Comparison of ENCODE assay signal across 9 mouse cellular contexts in the genomic region with DNA sequence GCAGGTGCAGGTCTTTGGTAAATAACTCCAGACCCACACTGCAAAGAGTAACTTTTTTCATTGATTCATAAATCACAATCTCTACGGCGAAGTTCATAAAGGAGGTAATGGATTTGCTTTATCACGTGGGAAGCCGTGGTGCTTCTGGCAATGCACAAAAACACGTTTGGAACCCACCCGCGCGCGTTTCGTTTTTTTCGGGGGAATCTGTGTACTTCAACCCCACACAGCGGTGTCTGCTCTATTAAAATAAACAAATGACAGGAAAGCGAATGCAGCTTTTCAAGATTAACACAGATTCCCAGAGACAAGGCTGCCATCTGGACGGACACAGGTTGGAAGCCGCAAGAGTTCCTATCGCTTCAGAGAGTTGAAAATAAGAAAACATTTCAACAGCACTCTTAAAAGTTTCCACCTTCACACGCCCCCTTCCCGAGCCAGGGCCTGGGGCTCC. TPM values are rescaled to one million over a fixed set of nuclear protein-coding genes. Genes with fewer than 3 reads are reported as not detected.
DNase-seq lines count a peak whose midpoint lies in the region; ATAC-seq and TF ChIP-seq lines count a peak whose summit lies in the region.
"Had no signal": no experiment of that assay in that cellular context is flagged by ENCODE, and none has a peak within 500 bp of the region (broad histone marks: within the 10 kb centered on the region; RNA-seq: fewer than 3 reads in every experiment).

No protein-coding gene starts in this region.

- peak overlapping the region; percentile 73 for H3K27ac ChIP-seq in liver, adult 2 months (replicated peaks; ENCODE audit: insufficient read depth, low read depth, low read length)
- H3K27ac ChIP-seq in embryonic facial prominence, embryonic 10.5 days (replicated peaks), result peak overlapping the region; percentile 93
- H3K27ac ChIP-seq in intestine, embryonic 15.5 days, result peak overlapping the region; percentile 93
- H3K27ac ChIP-seq in neural tube, embryonic 12.5 days, result 0 out of 2 replicates have a peak overlapping the region, but pooled peaks have one; percentile 87

- peak overlapping the region; percentile 90 for H3K4me3 ChIP-seq in liver, adult 2 months (ENCODE audit: insufficient read depth, low read depth, low read length)
- H3K4me3 ChIP-seq in embryonic facial prominence, embryonic 10.5 days, result peak overlapping the region; percentile 97
- peak overlapping the region; percentile 98 for H3K4me3 ChIP-seq in intestine, embryonic 15.5 days (replicated peaks)
- H3K4me3 ChIP-seq in neural tube, embryonic 12.5 days, result peak overlapping the region; percentile 97

- H3K4me2 ChIP-seq in intestine, embryonic 15.5 days (replicated peaks), result peak overlapping the region; percentile 71
- H3K4me2 ChIP-seq in neural tube, embryonic 12.5 days (replicated peaks), result peak overlapping the region; percentile 84

- H3K4me1 ChIP-seq in liver, adult 2 months (ENCODE audit: control insufficient read depth, insufficient read depth, low read length), result peaks cover 16% of the 10 kb centered on the region
- peaks cover 40% of the 10 kb centered on the region for H3K4me1 ChIP-seq in embryonic facial prominence, embryonic 10.5 days
- peaks cover 34% of the 10 kb centered on the region for H3K4me1 ChIP-seq in intestine, embryonic 15.5 days (replicated peaks)
- peaks cover 23% of the 10 kb centered on the region for H3K4me1 ChIP-seq in neural tube, embryonic 12.5 days

- whole genome bisulfite sequencing in liver, adult 2 months, result under 1% methylated on average over 18 of the region's 18 CpGs
- WGBS in embryonic facial prominence, embryonic 10.5 days, result 13% methylated on average over 18 of the region's 18 CpGs
- under 1% methylated on average over 18 of the region's 18 CpGs for WGBS in intestine, embryonic 15.5 days
- WGBS in neural tube, embryonic 12.5 days, result 7% methylated on average over 18 of the region's 18 CpGs

- H3K27me3 ChIP-seq in liver, adult 2 months (ENCODE audit: control insufficient read depth, insufficient read depth, low read length), result no peaks in the 10 kb centered on the region
- H3K27me3 ChIP-seq in embryonic facial prominence, embryonic 10.5 days (replicated peaks; ENCODE audit: low read depth, poor library complexity, severe bottlenecking), result no peaks in the 10 kb centered on the region
- H3K27me3 ChIP-seq in intestine, embryonic 15.5 days (replicated peaks), result no peaks in the 10 kb centered on the region
- no peaks in the 10 kb centered on the region for H3K27me3 ChIP-seq in neural tube, embryonic 12.5 days (replicated peaks)

- no peak for TF ChIP-seq POLR2A in liver, adult 2 months (IDR thresholded peaks at IDR 0.05; ENCODE audit: extremely low read depth, insufficient read depth, low read length)

- no peaks in the 10 kb centered on the region for H3K9me3 ChIP-seq in embryonic facial prominence, embryonic 10.5 days
- H3K9me3 ChIP-seq in intestine, embryonic 15.5 days, result no peaks in the 10 kb centered on the region
- no peaks in the 10 kb centered on the region for H3K9me3 ChIP-seq in neural tube, embryonic 12.5 days

- H3K36me3 ChIP-seq in liver, adult 2 months (ENCODE audit: control insufficient read depth, insufficient read depth, low read length), result no peaks in the 10 kb centered on the region
- H3K36me3 ChIP-seq in embryonic facial prominence, embryonic 10.5 days (replicated peaks), result no peaks in the 10 kb centered on the region
- H3K36me3 ChIP-seq in intestine, embryonic 15.5 days, result no peaks in the 10 kb centered on the region
- H3K36me3 ChIP-seq in neural tube, embryonic 12.5 days, result no peaks in the 10 kb centered on the region

- TF ChIP-seq CTCF in liver, adult 2 months (IDR thresholded peaks at IDR 0.05; ENCODE audit: low read depth, low read length), result no peak

- intact Hi-C loops in gastrocnemius, postnatal 14 days (cut with DNase I; ENCODE audit: low total_unique reads), result no loop called here

- peaks cover 26% of the 10 kb centered on the region for H3K79me2 ChIP-seq in liver, adult 2 months (ENCODE audit: control insufficient read depth, insufficient read depth, low read length)

- peak; percentile 40 for DNase-seq in liver, adult 2 months (ENCODE audit: extremely low read depth, low read depth, low spot score)
- no peak for DNase-seq in liver
- DNase-seq in embryonic facial prominence, embryonic 10.5 days (ENCODE audit: low spot score), result no peak
- no peak for DNase-seq in ovary, adult 18-20 months (ENCODE audit: low spot score)
- no peak for DNase-seq in gastrocnemius, postnatal 14 days
- DNase-seq in spleen, postnatal 36 days (ENCODE audit: low spot score in 2 of 2), result no peak

- ATAC-seq in intestine, embryonic 15.5 days, result no peak
- no peak for ATAC-seq in neural tube, embryonic 12.5 days (ENCODE audit: low FRiP score, low read depth)

- peak overlapping the region; percentile 96 for H3K9ac ChIP-seq in liver, adult 2 months (ENCODE audit: low read depth, low read length)
- peak overlapping the region; percentile 98 for H3K9ac ChIP-seq in intestine, embryonic 15.5 days
- peak overlapping the region; percentile 95 for H3K9ac ChIP-seq in neural tube, embryonic 12.5 days

RNA-seq across cellular contexts. Expression of a gene that starts 1.1 kb away (rescaled TPM):
- 16.3 and 16.5 TPM in 2 replicates for total RNA-seq in liver, adult 2 months (2014; rRNA removed)
- polyA plus RNA-seq in liver, adult 2 months (2012; rRNA removed), result 6.7 and 6.9 TPM in 2 replicates
- 14.7 and 15.4 TPM in 2 replicates for polyA plus RNA-seq in embryonic facial prominence, embryonic 10.5 days (2016; fragmentation: Nextera tagmentation; extraction: Ambion mirVana)
- polyA plus RNA-seq in intestine, embryonic 15.5 days (2015; fragmentation: Nextera tagmentation; extraction: Ambion mirVana), result 27.9 and 28.7 TPM in 2 replicates
- polyA plus RNA-seq in neural tube, embryonic 12.5 days (2016; fragmentation: Nextera tagmentation; extraction: Ambion mirVana), result 21.4 and 24.2 TPM in 2 replicates
- total RNA-seq in gastrocnemius, postnatal 14 days (2021), result 10 to 100 TPM; 13.8 to 15.7 TPM

RNA-seq across cellular contexts. Expression of a gene that starts 39.0 kb away (rescaled TPM):
- 147 and 154 TPM in 2 replicates for total RNA-seq in liver, adult 2 months (2014; rRNA removed)
- polyA plus RNA-seq in liver, adult 2 months (2012; rRNA removed), result 24.5 and 28.3 TPM in 2 replicates
- 546 and 551 TPM in 2 replicates for polyA plus RNA-seq in embryonic facial prominence, embryonic 10.5 days (2016; fragmentation: Nextera tagmentation; extraction: Ambion mirVana)
- polyA plus RNA-seq in intestine, embryonic 15.5 days (2015; fragmentation: Nextera tagmentation; extraction: Ambion mirVana), result 548 and 585 TPM in 2 replicates
- 415 and 416 TPM in 2 replicates for polyA plus RNA-seq in neural tube, embryonic 12.5 days (2016; fragmentation: Nextera tagmentation; extraction: Ambion mirVana)
- total RNA-seq in gastrocnemius, postnatal 14 days (2021), result 100 to 1,000 TPM; 184 to 212 TPM

RNA-seq across cellular contexts. Expression of a gene that starts 51.2 kb away (rescaled TPM):
- 0.67 TPM in 1 of 2 replicates, not detected in the other for total RNA-seq in liver, adult 2 months (2014; rRNA removed)
- 0.52 and 0.87 TPM in 2 replicates for polyA plus RNA-seq in liver, adult 2 months (2012; rRNA removed)
- 33.3 and 34.6 TPM in 2 replicates for polyA plus RNA-seq in embryonic facial prominence, embryonic 10.5 days (2016; fragmentation: Nextera tagmentation; extraction: Ambion mirVana)
- 26.8 and 32.7 TPM in 2 replicates for polyA plus RNA-seq in intestine, embryonic 15.5 days (2015; fragmentation: Nextera tagmentation; extraction: Ambion mirVana)
- polyA plus RNA-seq in neural tube, embryonic 12.5 days (2016; fragmentation: Nextera tagmentation; extraction: Ambion mirVana), result 22.4 and 23.4 TPM in 2 replicates
- total RNA-seq in gastrocnemius, postnatal 14 days (2021), result 1 to 10 TPM; 3.0 to 3.4 TPM
- total RNA-seq: neutrophil, adult 5-6 weeks had no signal

Comparison
In these comparisons a context has a peak if more than half of its experiments do, and no peak if none do; other contexts are left out.
1. RNA of a gene that starts 39.0 kb away (polyA plus RNA-seq): 548 to 585 TPM in intestine, embryonic 15.5 days, 546 to 551 TPM in embryonic facial prominence, embryonic 10.5 days and 415 to 416 TPM in neural tube, embryonic 12.5 days; 24.5 to 28.3 TPM in liver, adult 2 months; every median in the first group is over 10 times any median in the second.
2. RNA of a gene that starts 51.2 kb away (polyA plus RNA-seq): 33.3 to 34.6 TPM in embryonic facial prominence, embryonic 10.5 days, 26.8 to 32.7 TPM in intestine, embryonic 15.5 days and 22.4 to 23.4 TPM in neural tube, embryonic 12.5 days; 0.52 to 0.87 TPM in liver, adult 2 months; every median in the first group is over 10 times any median in the second.
3. Peak in every context shown above with its lines, with median percentiles within 50 percentile points of each other: H3K27ac ChIP-seq, H3K4me3 ChIP-seq and H3K9ac ChIP-seq.